Mouse (Mus musculus) stomach, embryonic 16.5 days (tissue): ENCODE measurements around the gene Flad1. TPM values are rescaled to one million over a fixed set of nuclear protein-coding genes. Genes with fewer than 3 reads are reported as not detected.
"Not testable (repeated sequence)": the region's sequence is repeated elsewhere in the genome, so short reads cannot be mapped to it uniquely, and the experiment has no call there.

Source experiments
- ATAC-seq: fragments of 200-750 bp; cut with Nextera tagmentation; 2 replicates; pipeline ENCODE4 v1.8.0; 2017; ENCODE audit warnings: moderate number of reproducible peaks, moderate TSS enrichment; ENCODE audit not compliant: insufficient read depth, low FRiP score
- H3K27ac ChIP-seq: fragments of 300-500 bp; sonication (generic); 2 replicates; pipeline ENCODE4 v1.5.1; 2014; ENCODE audit warnings: low read length
- H3K27me3 ChIP-seq: fragments of 300-500 bp; sonication (generic); 2 replicates; pipeline ENCODE4 v1.6.1; 2014; ENCODE audit warnings: low read length, control low read depth, mixed read lengths; ENCODE audit not compliant: control insufficient read depth, insufficient read depth
- H3K36me3 ChIP-seq: fragments of 300-500 bp; sonication (generic); 2 replicates; pipeline ENCODE4 v1.6.1; 2014; ENCODE audit warnings: low read length; ENCODE audit not compliant: control insufficient read depth, insufficient read depth
- H3K4me1 ChIP-seq: fragments of 300-500 bp; sonication (generic); 2 replicates; pipeline ENCODE4 v1.6.1; 2014; ENCODE audit warnings: low read length, control low read depth, mixed read lengths; ENCODE audit not compliant: control insufficient read depth, insufficient read depth
- H3K4me2 ChIP-seq: fragments of 300-500 bp; sonication (generic); 2 replicates; pipeline ENCODE4 v1.6.1; 2014; ENCODE audit warnings: low read depth, low read length, mixed read lengths
- H3K4me3 ChIP-seq: fragments of 300-500 bp; sonication (generic); replicated peaks from 2 replicates; pipeline ENCODE4 v1.5.1; 2014; ENCODE audit warnings: mild to moderate bottlenecking, low read length
- H3K9ac ChIP-seq: fragments of 300-500 bp; sonication (generic); 2 replicates; pipeline ENCODE4 v1.6.1; 2014; ENCODE audit warnings: low read length
- H3K9me3 ChIP-seq: fragments of 300-500 bp; sonication (generic); replicated peaks from 2 replicates; pipeline ENCODE4 v1.6.1; 2016; ENCODE audit warnings: low read length, control low read depth; ENCODE audit not compliant: control insufficient read depth
- WGBS: fragments of 180-500 bp; shearing (Covaris S2); extraction: QIAGEN DNeasy Blood & Tissue Kit; methylation state at CpG from one replicate; pipeline ENCODE4 v1.1.7; 2014; 5-methylcytosine and 5-hydroxymethylcytosine counted together
- polyA plus RNA-seq: library from polyadenylated mRNA; unstranded; fragments of >200 nt; fragmentation: Nextera tagmentation; extraction: Ambion mirVana; gene quantifications from 2 replicates; pipeline ENCODE4 v1.2.1, GENCODE M21; 2015

Flad1 gene
- polyA plus RNA-seq, 1 experiment from 2014 or later, result 27.5 TPM

GRCm38 (mm10) chr3:89430171-89431159 is 18.8 kb upstream of the Flad1 start, which contains the start of gene Pygo2:
Gene Pygo2 (plus strand): TSS chr3:89430214.
- 2% methylated on average over 68 of the region's 68 CpGs for WGBS
- peak within 1 kb of the TSS; percentile 78 for H3K4me3 ChIP-seq
- peak within 1 kb of the TSS; percentile 93 for H3K27ac ChIP-seq
- H3K9me3 ChIP-seq, result no peaks in the 10 kb centered on the region
- ATAC-seq, result peak; percentile 98
- peak within 1 kb of the TSS; percentile 95 for H3K9ac ChIP-seq
- H3K36me3 ChIP-seq, result peaks cover 14% of the 10 kb centered on the region
- H3K4me2 ChIP-seq, result peak within 1 kb of the TSS; percentile 78
- H3K4me1 ChIP-seq, result peaks cover 8% of the 10 kb centered on the region
- H3K27me3 ChIP-seq, result no peaks in the 10 kb centered on the region

- Histone ChIP-seq H3K4me1 (peaks cover 17% of the 10 kb centered on the region), H3K36me3 (peaks cover 14% of the 10 kb centered on the region)
- H3K4me3 ChIP-seq, H3K9ac ChIP-seq, ATAC-seq, H3K27ac ChIP-seq, H3K4me2 ChIP-seq, H3K27me3 ChIP-seq, H3K9me3 ChIP-seq: not testable (repeated sequence)
- 86% methylated on average over 7 of the region's 7 CpGs for WGBS
Measured at GRCm38 (mm10) chr3:89429021-89429420, 17.4 kb upstream of the Flad1 start.

DNA sequence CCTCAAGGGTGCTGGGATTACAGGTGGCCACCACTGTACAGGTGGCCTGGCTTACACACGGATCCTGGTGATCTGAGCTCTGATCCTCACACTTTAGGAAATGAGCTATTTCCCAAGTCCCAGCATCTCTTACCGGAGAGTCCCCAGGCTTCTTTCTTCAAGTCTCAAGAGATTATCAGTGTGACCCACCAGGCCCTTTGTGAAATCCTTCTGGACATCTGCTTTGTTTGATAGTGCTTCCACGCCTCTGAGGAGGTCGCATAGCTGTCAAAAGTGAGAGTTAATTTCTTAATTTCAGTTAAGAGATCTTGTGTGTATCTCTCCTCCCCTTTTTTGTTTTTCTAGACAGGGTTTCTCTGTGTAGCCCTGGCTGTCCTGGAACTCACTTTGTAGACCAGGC is 14.2 kb upstream of the Flad1 start:
- H3K9ac ChIP-seq, result no peak overlapping the region
- H3K4me2 ChIP-seq, result no peak overlapping the region
- H3K36me3 ChIP-seq, result 0 out of 2 replicates have a peak, but pooled peaks cover 7% of the 10 kb centered on the region
- WGBS, result 87% methylated on average over 4 of the region's 4 CpGs
- H3K27ac ChIP-seq, result no peak overlapping the region
- H3K4me3 ChIP-seq, result no peak overlapping the region
- no peak for ATAC-seq
- no peaks in the 10 kb centered on the region for H3K9me3 ChIP-seq
- no peaks in the 10 kb centered on the region for H3K27me3 ChIP-seq
- H3K4me1 ChIP-seq, result peaks cover 31% of the 10 kb centered on the region

GRCm38 (mm10) chr3:89425141-89425525 is 13.5 kb upstream of the Flad1 start:
- Histone ChIP-seq H3K36me3 (0 out of 2 replicates have a peak, but pooled peaks cover 7% of the 10 kb centered on the region), H3K27ac (no peak overlapping the region), H3K27me3 (no peaks in the 10 kb centered on the region), H3K4me1 (peaks cover 36% of the 10 kb centered on the region), H3K4me2 (no peak overlapping the region), H3K9ac (no peak overlapping the region), H3K4me3 (no peak overlapping the region), H3K9me3 (no peaks in the 10 kb centered on the region)
- no peak for ATAC-seq
- WGBS, result 73% methylated on average over 5 of the region's 5 CpGs

DNA sequence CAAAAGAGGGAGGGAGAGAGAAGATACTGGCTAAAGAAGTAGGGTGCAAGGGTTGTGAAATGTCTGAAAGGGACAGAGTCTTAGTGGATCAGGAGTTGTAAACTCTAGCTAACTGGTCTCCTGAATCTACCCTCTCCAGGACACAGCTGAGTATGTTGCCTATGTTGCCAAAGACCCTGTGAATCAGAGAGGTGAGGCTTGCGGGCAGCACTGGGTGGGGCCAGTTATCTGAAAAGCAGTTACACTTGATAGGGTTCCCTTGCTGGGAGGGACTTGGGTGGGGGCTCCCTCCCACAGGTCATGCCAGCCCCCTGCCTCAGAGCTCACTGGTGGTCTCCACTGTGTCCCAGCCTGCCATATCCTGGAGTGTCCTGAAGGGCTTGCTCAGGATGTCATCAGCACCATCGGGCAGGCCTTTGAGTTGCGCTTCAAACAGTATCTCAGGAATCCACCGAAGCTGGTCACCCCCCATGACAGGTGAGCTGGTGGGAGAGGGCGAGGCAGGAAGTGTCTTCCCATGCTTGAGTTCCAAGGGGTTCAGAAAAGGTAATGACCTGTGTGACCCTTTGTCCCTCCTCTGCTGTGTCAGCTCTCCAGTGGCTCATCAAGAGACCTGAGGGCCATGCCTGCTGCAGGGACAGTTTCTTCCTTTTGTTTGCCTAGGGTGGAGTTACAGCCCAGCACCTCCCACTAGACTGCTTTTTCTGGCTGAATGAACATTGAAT is 12.9 kb upstream of the Flad1 start:
- peaks cover 40% of the 10 kb centered on the region for H3K4me1 ChIP-seq
- no peak for ATAC-seq
- no peak overlapping the region for H3K4me2 ChIP-seq
- no peak overlapping the region for H3K9ac ChIP-seq
- no peak overlapping the region for H3K4me3 ChIP-seq
- H3K27me3 ChIP-seq, result no peaks in the 10 kb centered on the region
- 0 out of 2 replicates have a peak, but pooled peaks cover 7% of the 10 kb centered on the region for H3K36me3 ChIP-seq
- no peaks in the 10 kb centered on the region for H3K9me3 ChIP-seq
- H3K27ac ChIP-seq, result no peak overlapping the region
- 68% methylated on average over 5 of the region's 5 CpGs for WGBS

DNA sequence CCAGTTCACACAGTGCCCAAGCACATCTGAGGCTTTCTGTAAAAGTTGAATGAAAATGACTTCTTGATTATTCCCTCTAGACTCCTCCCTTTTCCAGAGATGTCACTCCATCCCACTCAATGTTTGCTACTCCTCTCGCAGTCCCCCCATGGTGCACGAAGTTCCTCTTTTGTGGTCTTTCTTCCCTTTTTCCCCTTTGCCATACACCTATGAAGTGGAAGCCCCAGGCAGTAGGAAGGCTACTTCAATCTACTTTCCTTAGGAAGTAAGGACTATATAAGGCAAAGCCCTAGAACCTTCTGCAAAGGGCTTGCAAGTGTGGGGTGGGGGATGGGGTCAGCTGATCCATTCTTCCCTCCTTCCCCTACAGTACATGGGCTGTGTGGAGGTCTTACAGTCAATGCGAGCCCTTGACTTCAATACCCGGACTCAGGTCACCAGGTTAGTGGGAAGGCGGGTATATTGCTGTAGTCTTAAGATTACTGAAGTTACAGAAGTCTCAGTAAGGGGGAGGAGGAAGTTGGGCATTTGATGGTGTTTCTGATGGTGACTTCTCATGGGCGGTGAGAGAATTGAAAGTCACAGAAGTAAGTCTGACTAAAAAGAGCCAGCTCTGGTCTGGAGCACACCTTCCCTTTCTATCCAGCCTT is 11.0 kb upstream of the Flad1 start:
- WGBS, result 55% methylated on average over 6 of the region's 6 CpGs
- no peak for ATAC-seq

DNA sequence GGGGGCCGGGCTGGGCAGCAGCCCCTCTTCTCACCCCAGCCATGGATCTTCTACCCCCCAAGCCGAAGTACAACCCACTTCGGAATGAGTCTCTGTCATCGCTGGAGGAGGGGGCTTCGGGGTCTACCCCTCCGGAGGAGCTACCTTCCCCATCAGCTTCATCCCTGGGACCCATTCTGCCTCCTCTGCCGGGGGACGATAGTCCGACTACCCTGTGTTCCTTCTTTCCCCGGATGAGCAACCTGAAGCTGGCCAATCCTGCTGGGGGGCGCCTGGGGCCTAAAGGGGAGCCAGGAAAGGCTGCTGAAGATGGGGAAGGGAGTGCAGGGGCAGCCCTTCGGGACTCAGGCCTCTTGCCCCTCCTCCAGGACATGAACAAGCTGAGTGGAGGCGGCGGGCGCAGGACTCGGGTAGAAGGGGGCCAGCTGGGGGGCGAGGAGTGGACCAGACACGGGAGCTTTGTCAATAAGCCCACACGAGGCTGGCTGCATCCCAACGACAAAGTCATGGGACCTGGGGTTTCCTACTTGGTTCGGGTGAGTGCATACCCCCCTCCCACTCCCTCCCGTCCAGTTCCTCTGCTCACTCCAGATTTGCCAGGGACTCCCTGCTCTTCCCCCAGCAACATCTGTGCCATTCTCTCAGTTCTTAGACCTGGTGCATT is 10.3 kb upstream of the Flad1 start:
- ATAC-seq, result no peak
- H3K4me1 ChIP-seq, result peaks cover 42% of the 10 kb centered on the region
- no peaks in the 10 kb centered on the region for H3K27me3 ChIP-seq
- 13% methylated on average over 22 of the region's 22 CpGs for WGBS
- H3K4me2 ChIP-seq, result peak overlapping the region; percentile 78
- 0 out of 2 replicates have a peak, but pooled peaks cover 5% of the 10 kb centered on the region for H3K36me3 ChIP-seq
- peak overlapping the region; percentile 86 for H3K9ac ChIP-seq
- H3K9me3 ChIP-seq, result no peaks in the 10 kb centered on the region
- peak overlapping the region; percentile 99 for H3K27ac ChIP-seq
- peak overlapping the region; percentile 64 for H3K4me3 ChIP-seq

More for the DNA sequence above, 11.0 kb upstream of the Flad1 start:
- no peaks in the 10 kb centered on the region for H3K27me3 ChIP-seq
- peaks cover 40% of the 10 kb centered on the region for H3K4me1 ChIP-seq
- no peak overlapping the region for H3K27ac ChIP-seq
- 0 out of 2 replicates have a peak, but pooled peaks cover 5% of the 10 kb centered on the region for H3K36me3 ChIP-seq
- peak overlapping the region; percentile 86 for H3K9ac ChIP-seq
- H3K4me3 ChIP-seq, result peak overlapping the region; percentile 64
- no peaks in the 10 kb centered on the region for H3K9me3 ChIP-seq
- peak overlapping the region; percentile 78 for H3K4me2 ChIP-seq

DNA sequence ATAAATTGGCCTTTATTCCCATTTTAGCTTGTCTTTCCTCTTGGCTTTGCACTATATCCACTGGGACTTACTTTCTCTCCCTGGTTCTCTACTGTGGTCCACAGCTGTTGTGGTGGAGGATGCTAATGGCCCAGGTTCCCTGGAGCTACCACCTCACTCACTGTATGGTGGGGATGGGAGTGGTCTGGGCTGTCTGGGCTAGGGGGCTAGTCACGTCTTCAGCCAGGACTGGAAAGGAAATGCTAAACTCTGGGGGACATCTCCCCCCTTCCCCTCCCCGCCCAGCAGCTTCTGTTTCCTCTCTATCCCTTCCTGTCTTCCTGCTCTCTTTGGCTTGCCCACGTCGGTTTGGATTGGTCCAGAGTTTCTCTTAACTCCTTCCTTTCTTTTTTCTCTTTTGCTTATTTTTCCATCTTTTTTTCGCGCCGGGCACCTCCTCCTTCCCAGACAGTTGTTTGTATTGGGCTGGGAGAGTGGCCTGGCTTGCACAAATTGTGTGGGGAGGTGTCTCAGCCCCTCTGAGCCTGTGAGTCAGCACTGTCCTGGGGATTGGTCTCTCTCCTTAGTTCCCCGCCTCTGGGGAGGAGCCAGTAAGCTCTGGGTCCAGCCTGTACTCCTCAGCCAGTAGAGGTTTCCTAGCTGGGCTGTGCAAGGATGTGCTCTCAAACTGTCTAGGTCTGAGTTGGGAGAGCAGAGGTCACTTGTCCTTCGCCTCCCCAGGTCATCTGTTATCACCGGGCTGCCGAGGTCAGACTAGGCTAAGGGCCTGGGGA is 9.5 kb upstream of the Flad1 start:
- H3K4me1 ChIP-seq, result peaks cover 48% of the 10 kb centered on the region
- peak overlapping the region; percentile 86 for H3K9ac ChIP-seq
- peaks cover 6% of the 10 kb centered on the region; the same call in 1 of the 2 replicates for H3K36me3 ChIP-seq
- H3K9me3 ChIP-seq, result no peaks in the 10 kb centered on the region
- H3K4me3 ChIP-seq, result peak overlapping the region; percentile 64
- peak overlapping the region; percentile 99 for H3K27ac ChIP-seq
- 2% methylated on average over 11 of the region's 11 CpGs for WGBS
- H3K4me2 ChIP-seq, result peak overlapping the region; percentile 78
- ATAC-seq, result peak; percentile 83
- H3K27me3 ChIP-seq, result no peaks in the 10 kb centered on the region
